Mouse (Mus musculus): ENCODE measurements around the gene Unc13c. TPM values are rescaled to one million over a fixed set of nuclear protein-coding genes. Genes with fewer than 3 reads are reported as not detected.

The Unc13c gene
- polyA plus RNA-seq, 3 experiments from 2014 or later, result not detected

- ATAC-seq, result no peak
Observed at GRCm38 (mm10) chr9:73612896-73613295, 355.9 kb downstream of the Unc13c start.

- no peak for ATAC-seq
Observed at GRCm38 (mm10) chr9:73603921-73604320, 364.8 kb downstream of the Unc13c start.

GRCm38 (mm10) chr9:73565558-73565957 is 403.2 kb downstream of the Unc13c start:
- ATAC-seq, result no peak

- no peak for ATAC-seq
Observed at GRCm38 (mm10) chr9:73560037-73560436, 408.7 kb downstream of the Unc13c start.

- no peak for ATAC-seq
Observed at GRCm38 (mm10) chr9:73557805-73558204, 411.0 kb downstream of the Unc13c start.

- no peak for ATAC-seq
Observed at GRCm38 (mm10) chr9:73555354-73555753, 413.4 kb downstream of the Unc13c start.

- no peak for ATAC-seq
Observed at GRCm38 (mm10) chr9:73472568-73472967, 496.2 kb downstream of the Unc13c start.

GRCm38 (mm10) chr9:73462027-73462426 is 506.7 kb downstream of the Unc13c start:
- ATAC-seq, result no peak

GRCm38 (mm10) chr9:73450009-73450408 is 518.8 kb downstream of the Unc13c start:
- no peak for ATAC-seq

GRCm38 (mm10) chr9:73449216-73449615 is 519.5 kb downstream of the Unc13c start:
- ATAC-seq, result no peak

- no peak for ATAC-seq
Observed at GRCm38 (mm10) chr9:73431925-73432324, 536.8 kb downstream of the Unc13c start.

Other genes with a start within 250 kb of the Unc13c start
- gene Wdr72, start 141.4 kb upstream of the Unc13c start, polyA plus RNA-seq (2017; shearing (Covaris generic)), result not detected